Mouse (Mus musculus) T-cell, adult 2 months (primary cell): Measurements from ENCODE around the gene Tmprss12.
A peak's percentile ranks its signal among the peaks of the same experiment; 100 is the strongest.
"Not testable (repeated sequence)": the region's sequence is repeated elsewhere in the genome, so short reads cannot be mapped to it uniquely, and the experiment has no call there.

ENCODE experiments used
- DNase-seq: peaks from one replicate; pipeline ENCODE4 v3.0.0; 2022; ENCODE audit warnings: low spot score

The Tmprss12 gene

GRCm38 (mm10) chr15:100280626-100281025 is at the start of gene Tmprss12:
Gene Tmprss12 (plus strand): TSS chr15:100280837.
- DNase-seq = no peak

- DNase-seq = no peak
These were observed 48.8 kb upstream of the Tmprss12 start for GRCm38 (mm10) chr15:100231616-100232525.

- DNase-seq = no peak
These were observed 45.2 kb upstream of the Tmprss12 start for GRCm38 (mm10) chr15:100235208-100235965.

GRCm38 (mm10) chr15:100236952-100237351 is 43.7 kb upstream of the Tmprss12 start:
- DNase-seq = no peak

GRCm38 (mm10) chr15:100241780-100242179 is 38.9 kb upstream of the Tmprss12 start:
- DNase-seq = no peak

- no peak for DNase-seq
These were observed 34.7 kb upstream of the Tmprss12 start for GRCm38 (mm10) chr15:100245951-100246350.

- DNase-seq = no peak
These were observed 33.3 kb upstream of the Tmprss12 start for GRCm38 (mm10) chr15:100247296-100247695.

- no peak for DNase-seq
These were observed 31.8 kb upstream of the Tmprss12 start for GRCm38 (mm10) chr15:100248665-100249433.

GRCm38 (mm10) chr15:100251153-100251780 is 29.4 kb upstream of the Tmprss12 start:
- DNase-seq = no peak

- no peak for DNase-seq
These were observed 24.3 kb upstream of the Tmprss12 start for GRCm38 (mm10) chr15:100256386-100256785.

GRCm38 (mm10) chr15:100257305-100257704 is 23.3 kb upstream of the Tmprss12 start:
- DNase-seq = no peak

- DNase-seq = no peak
These were observed 21.8 kb upstream of the Tmprss12 start for GRCm38 (mm10) chr15:100258646-100259425.

GRCm38 (mm10) chr15:100260351-100260750 is 20.3 kb upstream of the Tmprss12 start:
- DNase-seq = not testable (repeated sequence)

GRCm38 (mm10) chr15:100263246-100263905 is 17.3 kb upstream of the Tmprss12 start:
- no peak for DNase-seq

GRCm38 (mm10) chr15:100265586-100266325 is 14.9 kb upstream of the Tmprss12 start:
- DNase-seq = peak; percentile 23

GRCm38 (mm10) chr15:100268916-100269315 is 11.7 kb upstream of the Tmprss12 start:
- DNase-seq = no peak

- no peak for DNase-seq
These were observed 10.9 kb upstream of the Tmprss12 start for GRCm38 (mm10) chr15:100269776-100270175.

GRCm38 (mm10) chr15:100270609-100271008 is 10.0 kb upstream of the Tmprss12 start:
- DNase-seq = not testable (repeated sequence)

- no peak for DNase-seq
These were observed 9.2 kb upstream of the Tmprss12 start for GRCm38 (mm10) chr15:100271411-100271810.
